Mouse (Mus musculus) stomach, postnatal 0 days (tissue): ENCODE data around the gene Sec14l3.

ENCODE experiments used
- CTCF ChIP-seq: IDR thresholded peaks from 2 replicates; pipeline ENCODE4 v1.5.1; 2016; ENCODE audit warnings: antibody characterized with exemption, low read depth, mild to moderate bottlenecking, moderate library complexity
- EP300 ChIP-seq: optimal IDR thresholded peaks from 2 replicates; pipeline ENCODE3; 2016; ENCODE audit warnings: antibody characterized with exemption

- TF ChIP-seq CTCF, result no peak
- TF ChIP-seq EP300, result no peak
Observed at GRCm38 (mm10) chr11:4121691-4122090, 57.0 kb downstream of the Sec14l3 start.
